Mouse (Mus musculus) CH12.LX (cell line): ENCODE data around the gene Wdr95. TPM values are rescaled to one million over a fixed set of nuclear protein-coding genes. Genes with fewer than 3 reads are reported as not detected.

Experiments used
- DNase-seq: peaks from one replicate; pipeline ENCODE4 v3.0.0-alpha.2; 2013; ENCODE audit errors: extremely low read depth
- H3K27ac ChIP-seq: 2 replicates; pipeline ENCODE4 v1.5.1; 2012; ENCODE audit warnings: low read depth, mild to moderate bottlenecking, control low read depth, moderate library complexity; ENCODE audit not compliant: insufficient read depth
- H3K27me3 ChIP-seq: replicated peaks from 2 replicates; pipeline ENCODE3; 2012; ENCODE audit warnings: inconsistent platforms
- H3K36me3 ChIP-seq, 2 experiments: replicated peaks in 1 of 2; 2 replicates each; pipeline versions ENCODE3 to v1.6.1; 2012; ENCODE audit warnings: inconsistent platforms in 1 of 2, low read length in 1 of 2, mild to moderate bottlenecking in 1 of 2, mixed read lengths in 1 of 2, moderate library complexity in 1 of 2; ENCODE audit not compliant: control insufficient read depth in 1 of 2, insufficient read depth in 1 of 2
- H3K4me1 ChIP-seq, 2 experiments: 2 replicates each; pipeline ENCODE4 v1.6.1; 2012; ENCODE audit warnings: inconsistent platforms in 1 of 2, moderate library complexity in 1 of 2; ENCODE audit not compliant: insufficient read depth in 2 of 2, control insufficient read depth in 1 of 2
- H3K4me2 ChIP-seq: 2 replicates; pipeline ENCODE4 v1.6.1; 2012; ENCODE audit warnings: low read depth, mild to moderate bottlenecking, control low read depth; ENCODE audit not compliant: poor library complexity, insufficient read depth, severe bottlenecking
- H3K4me3 ChIP-seq, 3 experiments: fragments of 150-350 bp in 1 of 3; sonication (generic) in 1 of 3; replicated peaks in 1 of 3; 2 replicates each; pipeline versions ENCODE3 to v1.5.1; 2011 to 2012; ENCODE audit warnings: low read depth in 2 of 3, low read length in 2 of 3, mild to moderate bottlenecking in 2 of 3, moderate library complexity in 2 of 3, control low read depth in 1 of 3, improper control_type of control experiment in 1 of 3, inconsistent platforms in 1 of 3, mixed read lengths in 1 of 3; ENCODE audit not compliant: poor library complexity in 1 of 3
- H3K79me2 ChIP-seq: replicated peaks from 2 replicates; pipeline ENCODE4 v1.6.1; 2012; ENCODE audit warnings: mild to moderate bottlenecking, moderate library complexity; ENCODE audit not compliant: control insufficient read depth, poor library complexity, insufficient read depth, severe bottlenecking; ENCODE audit errors: extremely low read depth
- H3K9ac ChIP-seq: 2 replicates; pipeline ENCODE4 v1.6.1; 2012; ENCODE audit warnings: low read depth, mild to moderate bottlenecking, control low read depth, moderate library complexity; ENCODE audit not compliant: insufficient read depth
- H3K9me3 ChIP-seq: replicated peaks from 2 replicates; pipeline ENCODE3; 2012; ENCODE audit warnings: low read length, inconsistent platforms, mixed read lengths
- ELF1 ChIP-seq: IDR thresholded peaks from 2 replicates; pipeline ENCODE4 v1.6.1; 2014; ENCODE audit warnings: low read depth, mild to moderate bottlenecking, inconsistent platforms, low read length, improper control_type of control experiment
- EP300 ChIP-seq: IDR thresholded peaks from 2 replicates; pipeline ENCODE4 v1.6.1; 2011; ENCODE audit warnings: low read length, improper control_type of control experiment
- ETS1 ChIP-seq: conservative IDR thresholded peaks from 2 replicates; pipeline ENCODE4 v1.6.1; 2012; ENCODE audit warnings: low read depth, mild to moderate bottlenecking, inconsistent platforms, low read length, improper control_type of control experiment, moderate library complexity
- GABPA ChIP-seq: IDR thresholded peaks from 2 replicates; pipeline ENCODE4 v1.6.1; 2012; ENCODE audit warnings: low read depth, low read length, improper control_type of control experiment, inconsistent platforms; ENCODE audit not compliant: insufficient replicate concordance
- IRF4 ChIP-seq: IDR thresholded peaks from 2 replicates; pipeline ENCODE4 v1.6.1; 2014; ENCODE audit warnings: low read depth, mild to moderate bottlenecking, inconsistent platforms, low read length, improper control_type of control experiment
- JUND ChIP-seq: conservative IDR thresholded peaks from 2 replicates; pipeline ENCODE4 v1.6.1; 2011; ENCODE audit warnings: low read depth, low read length, improper control_type of control experiment
- KAT2A ChIP-seq: IDR thresholded peaks from 2 replicates; pipeline ENCODE4 v1.6.1; 2012; ENCODE audit warnings: low read length, improper control_type of control experiment, inconsistent platforms; ENCODE audit not compliant: insufficient replicate concordance
- MEF2A ChIP-seq: IDR thresholded peaks from 2 replicates; pipeline ENCODE4 v1.6.1; 2014; ENCODE audit warnings: low read depth, mild to moderate bottlenecking, inconsistent platforms, low read length, improper control_type of control experiment, borderline replicate concordance
- MXI1 ChIP-seq: IDR thresholded peaks from 2 replicates; pipeline ENCODE4 v1.6.1; 2011; ENCODE audit warnings: mild to moderate bottlenecking, low read depth, low read length, improper control_type of control experiment
- MYC ChIP-seq: IDR thresholded peaks from 2 replicates; pipeline ENCODE4 v1.6.1; 2011; ENCODE audit warnings: low read depth, mild to moderate bottlenecking, improper control_type of control experiment, low read length
- NRF1 ChIP-seq: IDR thresholded peaks from 2 replicates; pipeline ENCODE4 v1.6.1; 2014; ENCODE audit warnings: low read depth, mild to moderate bottlenecking, inconsistent platforms, low read length, improper control_type of control experiment, moderate library complexity
- POLR2A ChIP-seq: IDR thresholded peaks from 2 replicates; pipeline ENCODE4 v1.6.1; 2011; ENCODE audit warnings: low read depth, mild to moderate bottlenecking, improper control_type of control experiment, low read length
- RAD21 ChIP-seq: IDR thresholded peaks from 2 replicates; pipeline ENCODE4 v1.6.1; 2011; ENCODE audit warnings: low read depth, mild to moderate bottlenecking, low read length, improper control_type of control experiment, moderate library complexity
- RCOR1 ChIP-seq: conservative IDR thresholded peaks from 2 replicates; pipeline ENCODE4 v1.6.1; 2012; ENCODE audit warnings: low read depth, mild to moderate bottlenecking, inconsistent platforms, low read length, improper control_type of control experiment
- SIN3A ChIP-seq: IDR thresholded peaks from 2 replicates; pipeline ENCODE4 v1.6.1; 2012; ENCODE audit warnings: low read length, improper control_type of control experiment, inconsistent platforms
- SMC3 ChIP-seq: IDR thresholded peaks from 2 replicates; pipeline ENCODE4 v1.6.1; 2011; ENCODE audit warnings: low read depth, low read length, improper control_type of control experiment
- TBP ChIP-seq: conservative IDR thresholded peaks from 2 replicates; pipeline ENCODE4 v1.6.1; 2011; ENCODE audit warnings: low read depth, low read length, improper control_type of control experiment
- TCF12 ChIP-seq: IDR thresholded peaks from 2 replicates; pipeline ENCODE4 v1.6.1; 2014; ENCODE audit warnings: low read depth, mild to moderate bottlenecking, inconsistent platforms, low read length, improper control_type of control experiment
- UBTF ChIP-seq: IDR thresholded peaks from 2 replicates; pipeline ENCODE4 v1.6.1; 2012; ENCODE audit warnings: low read depth, mild to moderate bottlenecking, inconsistent platforms, low read length, improper control_type of control experiment, moderate library complexity
- USF2 ChIP-seq: conservative IDR thresholded peaks from 2 replicates; pipeline ENCODE4 v1.6.1; 2011; ENCODE audit warnings: low read depth, low read length, improper control_type of control experiment
- ZKSCAN1 ChIP-seq: IDR thresholded peaks from 2 replicates; pipeline ENCODE4 v1.6.1; 2012; ENCODE audit warnings: low read depth, inconsistent platforms, low read length, improper control_type of control experiment, borderline replicate concordance
- ZNF384 ChIP-seq: IDR thresholded peaks from 2 replicates; pipeline ENCODE4 v1.6.1; 2012; ENCODE audit warnings: low read depth, low read length, improper control_type of control experiment, inconsistent platforms
- dilution Hi-C: fragments of 300-500 bp; cut with MboI; formaldehyde crosslinking; loops from 2 replicates; pipeline ENCODE4 v1.14.3; 2020; ENCODE audit warnings: low sequenced_read_pairs; ENCODE audit not compliant: extremely low pct_unique_long_range_greater_than_20kb, extremely low pct_ligation_motif_present
- in situ Hi-C: fragments of 300-500 bp; cut with MboI; formaldehyde crosslinking; loops from 3 replicates; pipeline ENCODE4 v1.14.3; 2019; ENCODE audit warnings: low sequenced_read_pairs, low pct_ligation_motif_present, low pct_unique_long_range_greater_than_20kb, mixed read lengths
- polyA plus RNA-seq: library from polyadenylated mRNA; unstranded; fragments of >175 nt; gene quantifications from 2 replicates; pipeline ENCODE4 v1.2.1, GENCODE M21; 2012; ENCODE audit warnings: low read depth; ENCODE audit not compliant: insufficient read length
- total RNA-seq, 2 experiments: library from RNA; depleted of rRNA; stranded (reverse); fragments of 300-350 nt in 1 of 2; fragments of >200 nt in 1 of 2; gene quantifications; 2 replicates each; pipeline ENCODE4 v1.2.3; 2012 to 2014

The Wdr95 gene
- total and polyA plus RNA-seq, 3 experiments, result not detected

GRCm38 (mm10) chr5:149587327-149587895 lies 58.9 kb downstream of the Wdr95 start:
- Histone ChIP-seq H3K27me3 (no peaks in the 10 kb centered on the region), H3K9me3 (peaks cover 2% of the 10 kb centered on the region), H3K36me3 (no peaks in the 10 kb centered on the region), H3K4me1 (peaks cover 0 to 3% of the 10 kb centered on the region in 2 experiments; a peak in 1 of 4 replicates), H3K4me2 (peak overlapping the region; percentile 26; the same call in 1 of the 2 replicates), H3K27ac (no peak overlapping the region), H3K79me2 (no peaks in the 10 kb centered on the region), H3K9ac (no peak overlapping the region; the same call in 1 of the 2 replicates), H3K4me3 (peak overlapping the region in 1 of 3 experiments; percentile 16)
- TF ChIP-seq TBP (0 out of 2 replicates have a peak, but pooled peaks have one; percentile 53), POLR2A (no peak), NRF1 (no peak)
- in situ Hi-C loops, result no loop called here
- dilution Hi-C loops, result no loop called here
- DNase-seq, result peak; percentile 13

GRCm38 (mm10) chr5:149588814-149589534 lies 60.5 kb downstream of the Wdr95 start:
- Histone ChIP-seq H3K9ac (no peak overlapping the region), H3K27ac (no peak overlapping the region), H3K9me3 (peaks cover 6% of the 10 kb centered on the region), H3K36me3 (no peaks in the 10 kb centered on the region), H3K4me2 (no peak overlapping the region), H3K27me3 (no peaks in the 10 kb centered on the region), H3K79me2 (no peaks in the 10 kb centered on the region), H3K4me1 (no peaks in the 10 kb centered on the region; a peak in 1 of 4 replicates), H3K4me3 (no peak overlapping the region)
- dilution Hi-C loops (no loop called here), in situ Hi-C loops (no loop called here)
- no peak for DNase-seq
- TF ChIP-seq ZKSCAN1, result no peak
- peak; percentile 24; the same call in 1 of the 2 replicates for TF ChIP-seq USF2

- in situ Hi-C loops (no loop called here), dilution Hi-C loops (no loop called here)
- TF ChIP-seq TCF12 (no peak), UBTF (no peak), SMC3 (no peak), RCOR1 (no peak), RAD21 (no peak), SIN3A (no peak), KAT2A (no peak), MYC (no peak), MEF2A (no peak), IRF4 (no peak), ELF1 (no peak), EP300 (no peak), ZNF384 (no peak), GABPA (no peak), MXI1 (no peak), ETS1 (no peak), JUND (no peak)
- no peak overlapping the region for H3K9ac ChIP-seq
- no peak overlapping the region for H3K27ac ChIP-seq
- DNase-seq, result no peak
- peaks cover 6% of the 10 kb centered on the region for H3K9me3 ChIP-seq
- H3K36me3 ChIP-seq, result no peaks in the 10 kb centered on the region
- no peak overlapping the region for H3K4me3 ChIP-seq
- no peaks in the 10 kb centered on the region for H3K79me2 ChIP-seq
- H3K4me1 ChIP-seq, result no peaks in the 10 kb centered on the region; a peak in 1 of 4 replicates
- H3K27me3 ChIP-seq, result no peaks in the 10 kb centered on the region
- H3K4me2 ChIP-seq, result no peak overlapping the region
Measured at GRCm38 (mm10) chr5:149589932-149590331, 61.5 kb downstream of the Wdr95 start.
